Mouse (Mus musculus): ENCODE results near the gene Capn15. TPM values are rescaled to one million over a fixed set of nuclear protein-coding genes. Genes with fewer than 3 reads are reported as not detected.

Gene Capn15
- polyA plus RNA-seq, 1 experiment, result 75.2 TPM

DNA sequence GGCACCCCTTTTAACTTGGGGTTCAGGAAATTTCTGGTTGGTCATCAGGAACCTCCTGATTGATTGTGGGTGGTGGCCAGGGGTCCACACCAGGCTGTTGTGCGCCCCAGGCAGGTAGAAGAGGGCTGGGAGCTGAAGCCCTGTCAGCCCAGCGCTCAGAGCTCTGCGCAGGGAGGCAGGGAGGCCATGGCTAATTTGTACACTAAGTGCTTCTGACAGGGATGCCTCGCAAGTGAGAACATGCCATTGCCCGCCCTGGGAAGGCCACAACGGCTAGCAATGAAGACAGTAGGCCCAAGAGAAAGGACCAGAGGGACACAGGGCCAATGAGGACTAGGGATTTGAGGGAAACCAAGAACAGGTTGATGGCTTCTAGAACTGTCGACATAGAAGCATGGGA lies 29.0 kb downstream of the Capn15 start:
- Histone ChIP-seq H3K36me3 (ENCODE audit: control insufficient read depth, insufficient read depth, low read length) (peaks cover 20% of the 10 kb centered on the region), H3K27me3 (ENCODE audit: control insufficient read depth, insufficient read depth, low read length) (peaks cover 7% of the 10 kb centered on the region), H3K27ac (ENCODE audit: insufficient read depth, low read depth, low read length) (no peak overlapping the region), H3K4me1 (ENCODE audit: control insufficient read depth, insufficient read depth, insufficient read length, low read length) (no peaks in the 10 kb centered on the region; the same call in 1 of the 2 replicates), H3K4me3 (ENCODE audit: low read depth, low read length) (no peak overlapping the region)
- WGBS, result 83% methylated on average over 7 of the region's 7 CpGs
- TF ChIP-seq POLR2A (IDR thresholded peaks at IDR 0.05; ENCODE audit: low read depth, low read length) (no peak), CTCF (IDR thresholded peaks at IDR 0.05; ENCODE audit: extremely low read depth, insufficient read length, insufficient replicate concordance, low read depth, low read length) (no peak)

DNA sequence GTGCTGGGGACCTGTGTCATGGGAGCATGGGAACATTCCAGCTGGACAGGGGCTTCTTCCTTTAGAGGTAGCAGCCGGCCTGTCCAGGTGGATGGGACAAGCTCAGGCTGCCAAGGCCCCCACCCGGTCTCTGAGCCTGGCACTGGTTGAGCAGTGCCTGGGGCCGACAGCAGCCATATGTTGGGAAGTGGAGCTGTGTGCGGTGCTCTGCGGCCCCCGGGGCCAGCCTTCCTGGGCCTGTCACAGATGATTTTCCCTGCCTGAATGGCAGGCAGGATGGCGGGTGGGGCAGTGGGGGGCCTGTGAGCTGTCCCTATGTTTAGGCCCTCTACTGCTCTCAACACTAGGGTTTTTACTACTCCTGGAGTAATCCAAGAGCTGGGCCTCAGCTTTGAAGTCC lies 29.4 kb downstream of the Capn15 start:
- no peak overlapping the region for H3K27ac ChIP-seq (ENCODE audit: insufficient read depth, low read depth, low read length)
- H3K4me1 ChIP-seq (ENCODE audit: control insufficient read depth, insufficient read depth, insufficient read length, low read length), result no peaks in the 10 kb centered on the region; the same call in 1 of the 2 replicates
- 69% methylated on average over 7 of the region's 7 CpGs for WGBS
- peaks cover 18% of the 10 kb centered on the region for H3K36me3 ChIP-seq (ENCODE audit: control insufficient read depth, insufficient read depth, low read length)
- TF ChIP-seq POLR2A (IDR thresholded peaks at IDR 0.05; ENCODE audit: low read depth, low read length), result no peak
- no peak for TF ChIP-seq CTCF (IDR thresholded peaks at IDR 0.05; ENCODE audit: extremely low read depth, insufficient read length, insufficient replicate concordance, low read depth, low read length)
- no peak overlapping the region for H3K4me3 ChIP-seq (ENCODE audit: low read depth, low read length)
- peaks cover 11% of the 10 kb centered on the region for H3K27me3 ChIP-seq (ENCODE audit: control insufficient read depth, insufficient read depth, low read length)

DNA sequence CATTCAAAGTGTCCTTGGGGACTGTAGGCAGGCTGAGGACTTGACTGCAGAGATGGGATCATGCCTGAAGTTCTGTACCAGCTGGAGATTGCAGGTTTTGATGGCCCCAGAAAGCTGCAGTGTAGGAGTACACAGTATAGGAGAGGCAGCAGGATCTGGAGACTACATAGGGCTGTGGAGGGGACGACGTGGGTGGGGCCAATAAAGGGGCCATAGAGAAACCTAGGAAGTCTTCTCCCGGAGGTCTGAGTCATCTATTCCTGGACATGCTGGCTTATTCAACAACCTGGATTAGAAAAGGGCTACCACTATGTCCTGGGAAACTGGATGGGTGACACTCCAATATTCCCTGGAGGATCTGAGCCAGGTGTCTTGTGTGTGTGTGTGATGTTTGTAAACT lies 29.9 kb downstream of the Capn15 start:
- TF ChIP-seq POLR2A (IDR thresholded peaks at IDR 0.05; ENCODE audit: low read depth, low read length) (no peak), CTCF (IDR thresholded peaks at IDR 0.05; ENCODE audit: extremely low read depth, insufficient read length, insufficient replicate concordance, low read depth, low read length) (no peak)
- H3K36me3 ChIP-seq (ENCODE audit: control insufficient read depth, insufficient read depth, low read length), result peaks cover 17% of the 10 kb centered on the region
- peaks cover 16% of the 10 kb centered on the region for H3K27me3 ChIP-seq (ENCODE audit: control insufficient read depth, insufficient read depth, low read length)
- no peak overlapping the region for H3K27ac ChIP-seq (ENCODE audit: insufficient read depth, low read depth, low read length)
- H3K4me3 ChIP-seq (ENCODE audit: low read depth, low read length), result no peak overlapping the region
- 26% methylated on average over 3 of the region's 3 CpGs for WGBS
- H3K4me1 ChIP-seq (ENCODE audit: control insufficient read depth, insufficient read depth, insufficient read length, low read length), result no peaks in the 10 kb centered on the region; the same call in 1 of the 2 replicates

DNA sequence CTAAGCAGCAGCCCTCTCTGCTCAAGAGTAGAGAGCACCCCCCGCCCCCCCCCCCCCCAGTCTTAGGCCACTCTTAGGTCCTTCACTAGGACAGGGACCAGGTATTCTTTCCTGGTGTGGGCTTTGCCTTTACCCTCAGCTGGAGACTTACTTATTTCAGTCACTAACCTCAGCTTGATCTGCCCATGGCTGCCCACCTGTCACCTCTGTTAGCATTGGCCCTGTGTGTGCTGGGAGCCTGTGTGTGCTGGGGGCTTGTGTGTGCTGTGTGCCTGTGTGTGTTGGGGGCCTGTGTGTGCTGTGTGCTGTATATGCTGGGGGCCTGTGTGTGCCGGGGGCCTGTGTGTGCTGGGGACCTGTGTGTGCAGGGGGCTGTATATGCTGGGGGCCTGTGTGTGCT lies 30.9 kb downstream of the Capn15 start:
- Histone ChIP-seq H3K4me3 (ENCODE audit: low read depth, low read length) (no peak overlapping the region), H3K27me3 (ENCODE audit: control insufficient read depth, insufficient read depth, low read length) (peaks cover 16% of the 10 kb centered on the region), H3K4me1 (ENCODE audit: control insufficient read depth, insufficient read depth, insufficient read length, low read length) (no peaks in the 10 kb centered on the region; the same call in 1 of the 2 replicates), H3K36me3 (ENCODE audit: control insufficient read depth, insufficient read depth, low read length) (peaks cover 8% of the 10 kb centered on the region; the same call in 1 of the 2 replicates), H3K27ac (ENCODE audit: insufficient read depth, low read depth, low read length) (no peak overlapping the region)
- TF ChIP-seq POLR2A (IDR thresholded peaks at IDR 0.05; ENCODE audit: low read depth, low read length) (no peak), CTCF (IDR thresholded peaks at IDR 0.05; ENCODE audit: extremely low read depth, insufficient read length, insufficient replicate concordance, low read depth, low read length) (no peak)
- WGBS, result 63% methylated on average over 2 of the region's 2 CpGs

DNA sequence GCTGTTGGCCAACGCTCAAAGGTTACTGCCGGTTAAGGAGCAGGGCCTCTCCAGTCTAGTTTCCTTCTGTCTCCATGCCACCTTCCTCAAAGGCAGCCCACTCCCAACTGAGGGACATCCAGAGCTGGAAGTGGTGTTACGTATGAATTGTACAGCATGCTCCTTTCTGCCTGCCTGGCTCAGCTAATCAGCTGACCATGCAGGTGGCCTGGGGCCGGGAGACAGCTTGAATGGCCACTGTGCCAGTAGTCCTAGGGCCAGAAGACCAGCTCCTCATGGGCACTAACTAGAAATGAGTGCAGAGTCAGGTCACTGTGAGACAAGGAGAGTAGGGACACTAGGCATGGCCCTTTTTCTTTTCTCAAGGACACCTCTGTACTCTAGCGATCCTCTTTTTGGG lies 32.4 kb downstream of the Capn15 start:
- peaks cover 16% of the 10 kb centered on the region for H3K27me3 ChIP-seq (ENCODE audit: control insufficient read depth, insufficient read depth, low read length)
- 82% methylated on average over 5 of the region's 5 CpGs for WGBS
- no peak overlapping the region for H3K4me3 ChIP-seq (ENCODE audit: low read depth, low read length)
- no peaks in the 10 kb centered on the region; the same call in 1 of the 2 replicates for H3K4me1 ChIP-seq (ENCODE audit: control insufficient read depth, insufficient read depth, insufficient read length, low read length)
- no peak overlapping the region for H3K27ac ChIP-seq (ENCODE audit: insufficient read depth, low read depth, low read length)
- no peak for TF ChIP-seq POLR2A (IDR thresholded peaks at IDR 0.05; ENCODE audit: low read depth, low read length)
- no peak for TF ChIP-seq CTCF (IDR thresholded peaks at IDR 0.05; ENCODE audit: extremely low read depth, insufficient read length, insufficient replicate concordance, low read depth, low read length)
- no peaks in the 10 kb centered on the region for H3K36me3 ChIP-seq (ENCODE audit: control insufficient read depth, insufficient read depth, low read length)

DNA sequence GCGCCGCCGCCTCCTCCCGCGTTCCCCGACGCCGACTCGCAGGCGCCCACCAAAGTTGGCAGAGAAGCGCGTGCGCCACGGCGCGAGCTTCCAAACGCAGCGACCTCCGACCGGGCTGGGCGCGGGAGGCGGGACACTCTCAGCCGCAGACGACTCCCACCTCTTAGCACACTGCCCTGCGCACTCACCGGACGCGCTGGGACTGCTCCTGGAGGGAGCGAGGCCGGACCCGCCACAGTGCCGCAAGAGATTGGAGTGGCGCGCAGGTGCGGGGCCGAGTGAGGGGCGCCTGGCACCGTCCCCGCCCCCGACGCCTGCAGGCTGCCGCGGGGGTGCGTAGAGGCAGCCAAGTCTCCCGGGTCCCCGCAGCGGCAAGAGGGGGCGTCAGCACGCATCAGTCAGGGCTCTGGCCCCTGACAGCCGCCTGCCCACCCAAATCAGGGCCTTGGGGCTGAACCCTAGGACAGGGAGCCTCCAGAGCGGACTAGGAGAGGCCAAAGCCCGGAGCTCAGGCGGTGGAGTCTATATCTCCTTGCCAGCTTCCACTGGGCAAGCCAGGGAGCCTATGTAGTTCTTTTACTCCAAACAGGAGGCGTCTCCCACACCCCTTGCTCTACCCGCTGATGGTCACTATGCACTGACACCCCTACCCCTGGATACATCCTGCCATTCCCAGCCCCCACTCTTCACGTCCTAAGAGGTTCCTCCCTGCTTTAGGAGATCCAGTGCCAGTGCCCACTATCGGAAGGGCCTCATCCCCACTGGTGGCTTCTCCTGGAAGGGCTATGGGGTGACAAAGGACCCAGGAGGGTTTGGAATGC lies 33.6 kb downstream of the Capn15 start, which contains the start of gene A930017K11Rik:
TSS of gene A930017K11Rik (minus strand) at position 763 of the 821 bp plus-strand sequence.
- Histone ChIP-seq H3K4me1 (ENCODE audit: control insufficient read depth, insufficient read depth, insufficient read length, low read length) (no peaks in the 10 kb centered on the region; the same call in 1 of the 2 replicates), H3K4me3 (ENCODE audit: low read depth, low read length) (peak within 1 kb of the TSS; percentile 54), H3K27ac (ENCODE audit: insufficient read depth, low read depth, low read length) (no peak within 1 kb of the TSS), H3K36me3 (ENCODE audit: control insufficient read depth, insufficient read depth, low read length) (no peaks in the 10 kb centered on the region), H3K27me3 (ENCODE audit: control insufficient read depth, insufficient read depth, low read length) (peaks cover 16% of the 10 kb centered on the region)
- WGBS, result 4% methylated on average over 58 of the region's 58 CpGs
- no peak for TF ChIP-seq POLR2A (IDR thresholded peaks at IDR 0.05; ENCODE audit: low read depth, low read length)
- no peak for TF ChIP-seq CTCF (IDR thresholded peaks at IDR 0.05; ENCODE audit: extremely low read depth, insufficient read length, insufficient replicate concordance, low read depth, low read length)

DNA sequence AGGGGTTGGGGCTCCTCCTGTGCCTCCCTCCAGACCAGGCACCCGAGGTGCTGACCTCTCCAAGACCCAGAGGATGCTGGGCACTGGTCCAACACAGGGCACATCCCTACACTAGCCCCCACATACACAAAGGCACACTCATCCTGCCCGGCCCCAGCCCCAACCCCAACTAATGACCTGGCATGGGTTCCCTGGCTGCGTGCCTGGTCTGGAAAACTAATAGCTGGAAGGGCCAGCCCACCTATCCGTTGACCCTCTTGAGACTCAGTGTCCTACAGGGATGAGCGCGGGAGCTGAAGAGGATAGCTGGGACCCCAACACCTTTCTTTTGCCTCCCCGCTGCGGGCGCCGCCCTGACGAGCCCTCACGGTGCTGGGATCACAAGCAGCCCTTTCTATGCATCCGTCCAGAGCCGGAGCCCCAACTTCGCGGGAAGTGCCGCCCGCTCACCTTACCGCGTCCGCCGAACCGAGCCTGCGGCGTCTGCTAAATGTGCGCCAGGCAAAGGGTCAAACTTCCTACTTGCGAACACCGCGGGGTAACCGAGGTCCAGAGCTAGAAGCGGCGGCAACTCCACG lies 34.3 kb downstream of the Capn15 start:
- Histone ChIP-seq H3K27ac (ENCODE audit: insufficient read depth, low read depth, low read length) (no peak overlapping the region), H3K4me1 (ENCODE audit: control insufficient read depth, insufficient read depth, insufficient read length, low read length) (no peaks in the 10 kb centered on the region; the same call in 1 of the 2 replicates), H3K36me3 (ENCODE audit: control insufficient read depth, insufficient read depth, low read length) (no peaks in the 10 kb centered on the region), H3K4me3 (ENCODE audit: low read depth, low read length) (peak overlapping the region; percentile 54), H3K27me3 (ENCODE audit: control insufficient read depth, insufficient read depth, low read length) (peaks cover 16% of the 10 kb centered on the region)
- TF ChIP-seq POLR2A (IDR thresholded peaks at IDR 0.05; ENCODE audit: low read depth, low read length) (no peak), CTCF (IDR thresholded peaks at IDR 0.05; ENCODE audit: extremely low read depth, insufficient read length, insufficient replicate concordance, low read depth, low read length) (no peak)
- 2% methylated on average over 33 of the region's 33 CpGs for WGBS

Measured in small intestine, adult 2 months (tissue).